Mouse (Mus musculus) stomach, embryonic 15.5 days (tissue): ENCODE data around the gene Ntpcr. TPM values are rescaled to one million over a fixed set of nuclear protein-coding genes. Genes with fewer than 3 reads are reported as not detected.

Experiments
- ATAC-seq: fragments of 200-750 bp; cut with Nextera tagmentation; 2 replicates; pipeline ENCODE4 v1.8.0; 2017; ENCODE audit warnings: low read depth, moderate number of reproducible peaks, moderate TSS enrichment; ENCODE audit not compliant: insufficient read depth, low FRiP score
- H3K27ac ChIP-seq: fragments of 300-500 bp; sonication (generic); 2 replicates; pipeline ENCODE4 v1.5.1; 2015; ENCODE audit warnings: mild to moderate bottlenecking, inconsistent platforms
- H3K27me3 ChIP-seq: fragments of 300-500 bp; sonication (generic); replicated peaks from 2 replicates; pipeline ENCODE4 v1.6.1; 2015; ENCODE audit warnings: inconsistent platforms
- H3K36me3 ChIP-seq: fragments of 300-500 bp; sonication (generic); 2 replicates; pipeline ENCODE4 v1.6.1; 2015; ENCODE audit warnings: inconsistent platforms
- H3K4me1 ChIP-seq: fragments of 300-500 bp; sonication (generic); 2 replicates; pipeline ENCODE4 v1.6.1; 2015; ENCODE audit warnings: inconsistent platforms
- H3K4me2 ChIP-seq: fragments of 300-500 bp; sonication (generic); 2 replicates; pipeline ENCODE4 v1.6.1; 2015; ENCODE audit warnings: mild to moderate bottlenecking, inconsistent platforms
- H3K4me3 ChIP-seq: fragments of 300-500 bp; sonication (generic); replicated peaks from 2 replicates; pipeline ENCODE4 v1.5.1; 2015; ENCODE audit warnings: inconsistent platforms
- H3K9ac ChIP-seq: fragments of 300-500 bp; sonication (generic); 2 replicates; pipeline ENCODE4 v1.6.1; 2015; ENCODE audit warnings: inconsistent platforms
- H3K9me3 ChIP-seq: fragments of 300-500 bp; sonication (generic); 2 replicates; pipeline ENCODE4 v1.6.1; 2016; ENCODE audit warnings: inconsistent platforms
- WGBS: fragments of 180-500 bp; shearing (Covaris S2); methylation state at CpG from one replicate; pipeline ENCODE4 v1.1.7; 2015; 5-methylcytosine and 5-hydroxymethylcytosine counted together
- polyA plus RNA-seq: library from polyadenylated mRNA; unstranded; fragments of >200 nt; fragmentation: Nextera tagmentation; extraction: Ambion mirVana; gene quantifications from 2 replicates; pipeline ENCODE4 v1.2.1, GENCODE M21; 2015

Ntpcr gene
- polyA plus RNA-seq, 1 experiment from 2014 or later: 29.7 TPM

GRCm38 (mm10) chr8:125726986-125727385, 2.8 kb upstream of the Ntpcr start:
- Histone ChIP-seq H3K27me3 (no peaks in the 10 kb centered on the region), H3K4me3 (no peak overlapping the region), H3K9me3 (no peaks in the 10 kb centered on the region), H3K4me2 (no peak overlapping the region), H3K9ac (no peak overlapping the region), H3K4me1 (0 out of 2 replicates have a peak, but pooled peaks cover 4% of the 10 kb centered on the region), H3K36me3 (no peaks in the 10 kb centered on the region), H3K27ac (no peak overlapping the region)
- 72% methylated on average over 5 of the region's 5 CpGs for WGBS
- ATAC-seq: no peak

- Histone ChIP-seq H3K4me1 (0 out of 2 replicates have a peak, but pooled peaks cover 4% of the 10 kb centered on the region), H3K27me3 (no peaks in the 10 kb centered on the region), H3K9ac (no peak overlapping the region), H3K9me3 (no peaks in the 10 kb centered on the region), H3K4me3 (no peak overlapping the region), H3K4me2 (no peak overlapping the region), H3K27ac (no peak overlapping the region), H3K36me3 (no peaks in the 10 kb centered on the region)
- ATAC-seq: no peak
- WGBS: 44% methylated on average over 8 of the region's 8 CpGs
Measured at GRCm38 (mm10) chr8:125727797-125728196, 2.0 kb upstream of the Ntpcr start.

GRCm38 (mm10) chr8:125733964-125734956, 4.5 kb downstream of the Ntpcr start:
- Histone ChIP-seq H3K27me3 (no peaks in the 10 kb centered on the region), H3K9ac (peak overlapping the region; percentile 72), H3K4me1 (peaks cover 5% of the 10 kb centered on the region), H3K4me2 (peak overlapping the region; percentile 79), H3K9me3 (no peaks in the 10 kb centered on the region), H3K4me3 (peak overlapping the region; percentile 82), H3K36me3 (no peaks in the 10 kb centered on the region), H3K27ac (no peak overlapping the region)
- ATAC-seq: peak; percentile 90
- 5% methylated on average over 51 of the region's 52 CpGs for WGBS

- Histone ChIP-seq H3K27ac (no peak overlapping the region), H3K4me2 (no peak overlapping the region), H3K4me3 (no peak overlapping the region), H3K4me1 (no peaks in the 10 kb centered on the region; the same call in 1 of the 2 replicates), H3K27me3 (no peaks in the 10 kb centered on the region), H3K9ac (no peak overlapping the region), H3K9me3 (no peaks in the 10 kb centered on the region), H3K36me3 (no peaks in the 10 kb centered on the region)
- ATAC-seq: no peak
- WGBS: 91% methylated on average over 4 of the region's 4 CpGs
Measured at GRCm38 (mm10) chr8:125738956-125739355, 9.2 kb downstream of the Ntpcr start.

- Histone ChIP-seq H3K27ac (no peak overlapping the region), H3K4me1 (no peaks in the 10 kb centered on the region), H3K4me2 (no peak overlapping the region), H3K27me3 (no peaks in the 10 kb centered on the region), H3K9ac (no peak overlapping the region), H3K36me3 (no peaks in the 10 kb centered on the region), H3K9me3 (no peaks in the 10 kb centered on the region), H3K4me3 (no peak overlapping the region)
- no peak for ATAC-seq
- 76% methylated on average over 10 of the region's 10 CpGs for WGBS
Measured at GRCm38 (mm10) chr8:125740655-125741054, 10.9 kb downstream of the Ntpcr start.

- no peaks in the 10 kb centered on the region for H3K9me3 ChIP-seq
- no peak overlapping the region for H3K4me3 ChIP-seq
- no peak overlapping the region for H3K9ac ChIP-seq
- H3K4me1 ChIP-seq: no peaks in the 10 kb centered on the region
- 69% methylated on average over 5 of the region's 5 CpGs for WGBS
- H3K27me3 ChIP-seq: no peaks in the 10 kb centered on the region
- no peaks in the 10 kb centered on the region for H3K36me3 ChIP-seq
- no peak for ATAC-seq
- no peak overlapping the region; the same call in 1 of the 2 replicates for H3K27ac ChIP-seq
- H3K4me2 ChIP-seq: no peak overlapping the region
Measured at GRCm38 (mm10) chr8:125741377-125741776, 11.6 kb downstream of the Ntpcr start.

GRCm38 (mm10) chr8:125741855-125742254, 12.1 kb downstream of the Ntpcr start:
- no peak overlapping the region for H3K4me3 ChIP-seq
- 42% methylated on average over 2 of the region's 2 CpGs for WGBS
- ATAC-seq: peak; percentile 91
- no peaks in the 10 kb centered on the region for H3K9me3 ChIP-seq
- no peaks in the 10 kb centered on the region for H3K27me3 ChIP-seq
- no peak overlapping the region for H3K4me2 ChIP-seq
- no peaks in the 10 kb centered on the region for H3K36me3 ChIP-seq
- no peaks in the 10 kb centered on the region for H3K4me1 ChIP-seq
- no peak overlapping the region for H3K9ac ChIP-seq
- H3K27ac ChIP-seq: no peak overlapping the region; the same call in 1 of the 2 replicates

GRCm38 (mm10) chr8:125742406-125742805, 12.6 kb downstream of the Ntpcr start:
- no peaks in the 10 kb centered on the region for H3K36me3 ChIP-seq
- no peak overlapping the region for H3K4me2 ChIP-seq
- no peaks in the 10 kb centered on the region for H3K4me1 ChIP-seq
- no peak overlapping the region for H3K27ac ChIP-seq
- no peak overlapping the region for H3K4me3 ChIP-seq
- ATAC-seq: no peak
- H3K9ac ChIP-seq: no peak overlapping the region
- 72% methylated on average over 8 of the region's 8 CpGs for WGBS
- H3K27me3 ChIP-seq: no peaks in the 10 kb centered on the region
- no peaks in the 10 kb centered on the region for H3K9me3 ChIP-seq

GRCm38 (mm10) chr8:125744914-125745576, 15.3 kb downstream of the Ntpcr start:
- H3K9ac ChIP-seq: no peak overlapping the region
- no peak overlapping the region for H3K4me3 ChIP-seq
- H3K4me2 ChIP-seq: no peak overlapping the region
- H3K4me1 ChIP-seq: no peaks in the 10 kb centered on the region
- no peaks in the 10 kb centered on the region for H3K27me3 ChIP-seq
- no peak overlapping the region for H3K27ac ChIP-seq
- H3K36me3 ChIP-seq: no peaks in the 10 kb centered on the region
- 88% methylated on average over 10 of the region's 10 CpGs for WGBS
- ATAC-seq: no peak
- no peaks in the 10 kb centered on the region for H3K9me3 ChIP-seq

GRCm38 (mm10) chr8:125747390-125747789, 17.6 kb downstream of the Ntpcr start:
- no peaks in the 10 kb centered on the region for H3K4me1 ChIP-seq
- H3K36me3 ChIP-seq: no peaks in the 10 kb centered on the region
- no peak overlapping the region for H3K27ac ChIP-seq
- 73% methylated on average over 8 of the region's 8 CpGs for WGBS
- H3K9ac ChIP-seq: no peak overlapping the region
- no peaks in the 10 kb centered on the region for H3K9me3 ChIP-seq
- no peaks in the 10 kb centered on the region for H3K27me3 ChIP-seq
- no peak for ATAC-seq
- H3K4me3 ChIP-seq: no peak overlapping the region
- H3K4me2 ChIP-seq: no peak overlapping the region

- WGBS: 53% methylated on average over 8 of the region's 8 CpGs
- no peaks in the 10 kb centered on the region for H3K9me3 ChIP-seq
Measured at GRCm38 (mm10) chr8:125750846-125751245, 21.1 kb downstream of the Ntpcr start.

GRCm38 (mm10) chr8:125755896-125756295, 26.1 kb downstream of the Ntpcr start:
- H3K9ac ChIP-seq: no peak overlapping the region
- no peak overlapping the region for H3K4me3 ChIP-seq
- no peak overlapping the region for H3K27ac ChIP-seq
- no peaks in the 10 kb centered on the region for H3K27me3 ChIP-seq
- no peak for ATAC-seq
- H3K9me3 ChIP-seq: no peaks in the 10 kb centered on the region
- H3K4me2 ChIP-seq: no peak overlapping the region
- H3K36me3 ChIP-seq: no peaks in the 10 kb centered on the region
- no peaks in the 10 kb centered on the region for H3K4me1 ChIP-seq
- 73% methylated on average over 8 of the region's 8 CpGs for WGBS

More at GRCm38 (mm10) chr8:125750846-125751245, 21.1 kb downstream of the Ntpcr start:
- Histone ChIP-seq H3K4me3 (no peak overlapping the region), H3K4me1 (no peaks in the 10 kb centered on the region), H3K27me3 (no peaks in the 10 kb centered on the region), H3K27ac (no peak overlapping the region), H3K36me3 (no peaks in the 10 kb centered on the region), H3K9ac (no peak overlapping the region), H3K4me2 (no peak overlapping the region)
- ATAC-seq: no peak
